Mouse (Mus musculus): ENCODE data around the gene Hexb. TPM values are rescaled to one million over a fixed set of nuclear protein-coding genes. Genes with fewer than 3 reads are reported as not detected.

Gene Hexb
- total and polyA plus RNA-seq, 3 experiments: 31.0 to 75.7 (median 37.9) TPM

DNA sequence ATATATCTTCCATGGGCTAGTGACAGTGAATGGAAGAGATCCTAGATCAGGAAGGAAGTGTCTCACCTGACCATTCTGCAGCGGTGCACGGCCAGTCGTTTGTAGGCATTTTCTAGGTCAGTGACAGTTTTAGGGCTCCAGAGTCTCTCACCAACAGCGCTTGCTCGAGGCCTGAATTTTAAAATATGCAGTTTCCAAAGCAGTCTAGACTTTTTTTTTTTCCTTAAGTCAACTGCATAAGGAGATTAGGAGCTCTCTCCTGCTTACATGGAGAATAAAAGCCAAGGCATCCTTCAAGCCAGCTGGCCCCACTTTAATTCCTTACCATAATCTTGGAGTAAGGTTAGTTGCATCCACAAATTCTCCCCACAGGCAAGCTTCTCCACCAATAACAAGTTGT lies 21.4 kb downstream of the Hexb start:
- Histone ChIP-seq H3K9me3 (replicated peaks; ENCODE audit: low read length) (no peaks in the 10 kb centered on the region), H3K79me2 (replicated peaks; ENCODE audit: control insufficient read depth, extremely low read depth, insufficient read depth, poor library complexity, severe bottlenecking) (no peaks in the 10 kb centered on the region), H3K4me2 (ENCODE audit: insufficient read depth, low read depth, poor library complexity, severe bottlenecking) (no peak overlapping the region), H3K36me3 (replicated peaks in 1 of 2; ENCODE audit: control insufficient read depth in 1 of 2, insufficient read depth in 1 of 2, low read length in 1 of 2) (peaks cover 71 to 92% of the 10 kb centered on the region in 2 experiments), H3K27me3 (replicated peaks) (no peaks in the 10 kb centered on the region), H3K4me1 (ENCODE audit: control insufficient read depth in 1 of 2, insufficient read depth in 2 of 2) (no peaks in the 10 kb centered on the region), H3K4me3 (replicated peaks in 1 of 3; ENCODE audit: low read depth in 2 of 3, low read length in 2 of 3, poor library complexity in 1 of 3) (no peak overlapping the region), H3K9ac (ENCODE audit: insufficient read depth, low read depth) (no peak overlapping the region), H3K27ac (ENCODE audit: insufficient read depth, low read depth) (no peak overlapping the region)
- in situ Hi-C loops (cut with MboI; ENCODE audit: low pct_ligation_motif_present, low pct_unique_long_range_greater_than_20kb, low sequenced_read_pairs): no loop called here
- no peak for TF ChIP-seq HCFC1 (IDR thresholded peaks at IDR 0.05; ENCODE audit: low read depth, low read length)
- TF ChIP-seq POLR2A (IDR thresholded peaks at IDR 0.05; ENCODE audit: low read depth, low read length): no peak
- no peak for TF ChIP-seq KAT2A (IDR thresholded peaks at IDR 0.05; ENCODE audit: insufficient replicate concordance, low read length)
- no peak for TF ChIP-seq CHD2 (IDR thresholded peaks at IDR 0.05; ENCODE audit: low read length)
- no peak for TF ChIP-seq CTCF (conservative IDR thresholded peaks at IDR 0.05 in 1 of 2, IDR thresholded peaks at IDR 0.05 in 1 of 2; ENCODE audit: low read depth in 2 of 2, low read length in 2 of 2)
- no peak for TF ChIP-seq USF2 (conservative IDR thresholded peaks at IDR 0.05; ENCODE audit: low read depth, low read length)
- no peak for TF ChIP-seq USF1 (IDR thresholded peaks at IDR 0.05; ENCODE audit: low read depth, low read length)
- no peak for TF ChIP-seq MEF2A (IDR thresholded peaks at IDR 0.05; ENCODE audit: borderline replicate concordance, low read depth, low read length)
- TF ChIP-seq POLR2AphosphoS2 (IDR thresholded peaks at IDR 0.05; ENCODE audit: low read depth, low read length): no peak
- TF ChIP-seq NRF1 (IDR thresholded peaks at IDR 0.05; ENCODE audit: low read depth, low read length): no peak
- no peak for TF ChIP-seq MXI1 (IDR thresholded peaks at IDR 0.05; ENCODE audit: low read depth, low read length)
- no peak for TF ChIP-seq UBTF (IDR thresholded peaks at IDR 0.05; ENCODE audit: low read depth, low read length)
- no peak for TF ChIP-seq TBP (conservative IDR thresholded peaks at IDR 0.05; ENCODE audit: low read depth, low read length)
- DNase-seq (ENCODE audit: extremely low read depth): no peak
- dilution Hi-C loops (cut with MboI; ENCODE audit: extremely low pct_ligation_motif_present, extremely low pct_unique_long_range_greater_than_20kb, low sequenced_read_pairs): no loop called here

DNA sequence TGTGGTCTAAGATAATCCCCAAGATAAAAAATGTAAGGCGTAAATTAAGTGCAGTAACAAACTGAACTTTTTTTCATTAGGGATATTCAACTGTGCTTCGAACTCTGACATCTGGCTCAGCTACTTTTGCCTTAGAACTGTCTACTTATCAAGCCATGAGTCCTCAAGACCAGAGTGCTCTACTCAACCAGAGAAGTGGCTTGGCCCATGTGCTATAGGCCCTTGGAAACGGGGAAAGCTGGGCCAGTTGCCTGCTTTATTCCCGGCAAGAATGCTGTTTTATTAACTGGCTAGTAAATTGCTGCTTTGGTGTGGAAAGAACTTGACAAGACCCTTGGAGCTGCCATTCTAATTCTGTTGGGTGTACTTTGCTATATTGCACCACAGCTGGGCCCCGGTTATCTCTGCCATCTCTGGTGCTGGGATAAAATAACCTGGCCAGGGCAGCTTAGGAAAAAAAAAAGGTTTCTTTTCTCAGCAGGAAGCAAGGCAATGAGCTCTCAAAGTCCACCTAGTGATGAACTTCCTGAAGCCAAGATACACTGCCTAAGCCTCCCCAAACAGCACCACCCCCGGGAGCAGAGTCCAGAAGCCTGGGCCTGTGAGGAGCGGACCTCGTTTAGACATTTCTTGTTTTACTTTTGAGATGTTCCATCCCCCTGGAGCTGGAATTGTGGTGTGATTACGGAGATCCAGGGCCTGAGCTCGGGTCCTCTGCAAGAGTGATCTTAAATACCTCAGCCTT lies 22.5 kb downstream of the Hexb start:
- Histone ChIP-seq H3K9me3 (replicated peaks; ENCODE audit: low read length) (no peaks in the 10 kb centered on the region), H3K4me1 (ENCODE audit: control insufficient read depth in 1 of 2, insufficient read depth in 2 of 2) (no peaks in the 10 kb centered on the region), H3K4me3 (replicated peaks in 1 of 3; ENCODE audit: low read depth in 2 of 3, low read length in 2 of 3, poor library complexity in 1 of 3) (no peak overlapping the region), H3K27ac (ENCODE audit: insufficient read depth, low read depth) (no peak overlapping the region), H3K27me3 (replicated peaks) (no peaks in the 10 kb centered on the region), H3K79me2 (replicated peaks; ENCODE audit: control insufficient read depth, extremely low read depth, insufficient read depth, poor library complexity, severe bottlenecking) (no peaks in the 10 kb centered on the region), H3K9ac (ENCODE audit: insufficient read depth, low read depth) (no peak overlapping the region), H3K4me2 (ENCODE audit: insufficient read depth, low read depth, poor library complexity, severe bottlenecking) (no peak overlapping the region), H3K36me3 (replicated peaks in 1 of 2; ENCODE audit: control insufficient read depth in 1 of 2, insufficient read depth in 1 of 2, low read length in 1 of 2) (peaks cover 71 to 90% of the 10 kb centered on the region in 2 experiments)
- in situ Hi-C loops (cut with MboI; ENCODE audit: low pct_ligation_motif_present, low pct_unique_long_range_greater_than_20kb, low sequenced_read_pairs): no loop called here
- dilution Hi-C loops (cut with MboI; ENCODE audit: extremely low pct_ligation_motif_present, extremely low pct_unique_long_range_greater_than_20kb, low sequenced_read_pairs): no loop called here
- no peak for DNase-seq (ENCODE audit: extremely low read depth)
- TF ChIP-seq ZMIZ1 (IDR thresholded peaks at IDR 0.05; ENCODE audit: low read depth, low read length) (0 out of 2 replicates have a peak, but pooled peaks have one; percentile 29), KAT2A (IDR thresholded peaks at IDR 0.05; ENCODE audit: insufficient replicate concordance, low read length) (no peak)
